Mouse (Mus musculus) gonadal fat pad, adult 2 months (tissue): Measurements from ENCODE around the gene Slc26a11. TPM values are rescaled to one million over a fixed set of nuclear protein-coding genes. Genes with fewer than 3 reads are reported as not detected.

Experiments used
- DNase-seq: peaks from one replicate; pipeline ENCODE4 v3.0.0-alpha.2; 2012; ENCODE audit warnings: low read depth
- polyA plus RNA-seq: library from polyadenylated mRNA; depleted of rRNA; stranded (reverse); fragments of >200 nt; gene quantifications from 2 replicates; pipeline ENCODE4 v1.2.3, GENCODE M21; 2012; rRNA removed

The Slc26a11 gene
- polyA plus RNA-seq: 19.6 and 21.2 TPM in 2 replicates

- DNase-seq: no peak
Observed at GRCm38 (mm10) chr11:119355443-119356385, at the start of gene Slc26a11, which contains the start of gene Sgsh. TSS of gene Slc26a11 (plus strand) at chr11:119355557. TSS of gene Sgsh (minus strand) at chr11:119355536.

GRCm38 (mm10) chr11:119306762-119307657 is 48.3 kb upstream of the Slc26a11 start:
- DNase-seq: peak; percentile 73

GRCm38 (mm10) chr11:119307658-119307867 is 47.8 kb upstream of the Slc26a11 start, which contains the start of gene Card14:
TSS of gene Card14 (plus strand) at chr11:119307768.
- no peak for DNase-seq

- no peak for DNase-seq
Observed at GRCm38 (mm10) chr11:119307916-119308315, 47.4 kb upstream of the Slc26a11 start.

- DNase-seq: no peak
Observed at GRCm38 (mm10) chr11:119310621-119311020, 44.7 kb upstream of the Slc26a11 start.

GRCm38 (mm10) chr11:119314252-119314936 is 41.0 kb upstream of the Slc26a11 start:
- no peak for DNase-seq

GRCm38 (mm10) chr11:119316720-119317119 is 38.6 kb upstream of the Slc26a11 start:
- no peak for DNase-seq

GRCm38 (mm10) chr11:119322521-119322920 is 32.8 kb upstream of the Slc26a11 start:
- no peak for DNase-seq

- DNase-seq: no peak
Observed at GRCm38 (mm10) chr11:119325068-119325467, 30.3 kb upstream of the Slc26a11 start.

- DNase-seq: peak; percentile 31
Observed at GRCm38 (mm10) chr11:119330592-119330991, 24.8 kb upstream of the Slc26a11 start.

GRCm38 (mm10) chr11:119331970-119332369 is 23.4 kb upstream of the Slc26a11 start:
- no peak for DNase-seq

GRCm38 (mm10) chr11:119338271-119339059 is 16.9 kb upstream of the Slc26a11 start:
- no peak for DNase-seq

GRCm38 (mm10) chr11:119339179-119339578 is 16.2 kb upstream of the Slc26a11 start:
- no peak for DNase-seq

- DNase-seq: no peak
Observed at GRCm38 (mm10) chr11:119339637-119340036, 15.7 kb upstream of the Slc26a11 start.

GRCm38 (mm10) chr11:119344178-119344577 is 11.2 kb upstream of the Slc26a11 start:
- DNase-seq: no peak

GRCm38 (mm10) chr11:119344865-119345264 is 10.5 kb upstream of the Slc26a11 start:
- no peak for DNase-seq

- no peak for DNase-seq
Observed at GRCm38 (mm10) chr11:119347125-119347524, 8.2 kb upstream of the Slc26a11 start.

GRCm38 (mm10) chr11:119352113-119352512 is 3.2 kb upstream of the Slc26a11 start:
- no peak for DNase-seq

- no peak for DNase-seq
Observed at GRCm38 (mm10) chr11:119353946-119354345, 1.4 kb upstream of the Slc26a11 start.

GRCm38 (mm10) chr11:119354798-119355442 is 437 bp upstream of the Slc26a11 start:
- no peak for DNase-seq

GRCm38 (mm10) chr11:119359089-119359488 is 3.7 kb downstream of the Slc26a11 start:
- DNase-seq: no peak
